Mouse (Mus musculus) cortical plate, adult 2 months (tissue): ENCODE data around the gene Mtm1.

Experiments
- CTCF ChIP-seq: fragments of 200-500 bp; IDR thresholded peaks from 2 replicates; pipeline ENCODE4 v1.5.1; 2011; ENCODE audit warnings: mild to moderate bottlenecking, control low read depth, low read length; ENCODE audit not compliant: insufficient read depth; ENCODE audit errors: extremely low read depth
- POLR2A ChIP-seq: fragments of 200-500 bp; IDR thresholded peaks from 2 replicates; pipeline ENCODE4 v1.6.1; 2011; ENCODE audit warnings: mild to moderate bottlenecking, low read length, control low read depth; ENCODE audit not compliant: insufficient read depth; ENCODE audit errors: extremely low read depth

GRCm38 (mm10) chrX:71274150-71274549, 63.6 kb downstream of the Mtm1 start:
- TF ChIP-seq POLR2A, result no peak
- TF ChIP-seq CTCF, result no peak
